Mouse (Mus musculus) myocyte (in vitro differentiated cells): Measurements from ENCODE around the gene Olfr622.

Experiments
- CEBPB ChIP-seq: IDR thresholded peaks from 2 replicates; pipeline ENCODE4 v1.6.1; 2011; ENCODE audit warnings: mild to moderate bottlenecking, moderate library complexity; ENCODE audit not compliant: poor library complexity, insufficient read depth, severe bottlenecking
- MYOD1 ChIP-seq, 3 experiments: IDR thresholded peaks; one replicate each; pipeline ENCODE4 v1.6.1; 2011; ENCODE audit warnings: control low read depth in 2 of 3, low read depth in 2 of 3, mild to moderate bottlenecking in 2 of 3, moderate library complexity in 1 of 3; ENCODE audit not compliant: insufficient read length in 2 of 3, control insufficient read depth in 1 of 3
- POLR2A ChIP-seq: IDR thresholded peaks from one replicate; pipeline ENCODE4 v1.6.1; 2011; ENCODE audit warnings: low read depth, mild to moderate bottlenecking, control low read depth, moderate library complexity; ENCODE audit not compliant: insufficient read length
- TCF12 ChIP-seq: IDR thresholded peaks from one replicate; pipeline ENCODE4 v1.6.1; 2011; ENCODE audit warnings: mild to moderate bottlenecking, control low read depth; ENCODE audit not compliant: poor library complexity, insufficient read depth, severe bottlenecking

- TF ChIP-seq TCF12 = no peak
- TF ChIP-seq CEBPB = no peak
- TF ChIP-seq MYOD1 (IDR thresholded peaks at IDR 0.05; ENCODE audit: control insufficient read depth in 1 of 3, insufficient read length in 2 of 3, low read depth in 2 of 3) = no peak
- no peak for TF ChIP-seq POLR2A
Measured at GRCm38 (mm10) chr7:103682420-103682819, 39.9 kb upstream of the Olfr622 start, which contains the start of gene Olfr625-ps1.
